Mouse (Mus musculus): ENCODE results near the gene Oas2.
"Not testable (repeated sequence)": the region's sequence is repeated elsewhere in the genome, so short reads cannot be mapped to it uniquely, and the experiment has no call there.

Gene Oas2

DNA sequence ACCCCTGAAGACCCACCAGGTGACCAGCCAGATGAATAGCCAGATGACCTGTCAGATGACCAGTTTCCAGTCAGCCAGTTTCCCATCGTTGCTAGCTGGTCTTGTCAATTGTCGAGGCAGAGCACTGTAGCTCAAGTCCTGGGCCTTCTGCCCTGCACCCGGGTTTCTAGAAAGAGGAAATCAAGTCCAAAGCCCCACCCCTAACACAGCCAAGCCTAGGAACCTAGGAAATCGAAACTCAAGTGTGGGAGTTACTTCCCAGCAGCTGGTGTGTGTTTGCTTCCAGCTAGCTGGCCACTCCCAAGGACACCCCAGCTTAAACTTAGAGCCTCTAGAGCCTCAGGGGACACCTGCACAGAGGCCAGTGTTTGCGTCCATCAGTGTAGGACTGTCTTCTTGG lies at the start of gene Oas2:
Oas2 (minus strand) TSS at position 166 of the 400 bp plus-strand sequence.
- no peak for ATAC-seq (ENCODE audit: insufficient number of reproducible peaks, low FRiP score, low TSS enrichment)

DNA sequence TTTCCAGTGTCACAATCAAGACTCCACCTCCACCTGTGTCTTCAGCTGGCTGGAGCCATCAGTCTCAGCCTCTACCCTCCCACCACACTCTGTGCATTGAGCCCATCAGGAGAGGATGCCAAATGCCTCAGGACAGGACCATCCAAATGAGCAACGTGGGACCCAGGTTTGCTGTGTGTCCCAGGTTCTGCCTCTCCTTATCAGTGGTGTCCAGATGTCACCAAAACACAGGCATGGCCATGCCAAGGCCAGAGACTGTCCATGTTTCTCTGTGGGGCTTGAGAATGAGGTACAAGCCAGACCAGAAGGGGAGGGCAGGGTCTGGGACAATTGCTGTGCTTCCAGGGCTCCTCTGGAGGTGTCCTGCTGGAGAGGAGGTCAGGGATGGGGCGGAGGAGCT lies 49.3 kb upstream of the Oas2 start:
- ATAC-seq (ENCODE audit: insufficient number of reproducible peaks, low FRiP score, low TSS enrichment): not testable (repeated sequence)

DNA sequence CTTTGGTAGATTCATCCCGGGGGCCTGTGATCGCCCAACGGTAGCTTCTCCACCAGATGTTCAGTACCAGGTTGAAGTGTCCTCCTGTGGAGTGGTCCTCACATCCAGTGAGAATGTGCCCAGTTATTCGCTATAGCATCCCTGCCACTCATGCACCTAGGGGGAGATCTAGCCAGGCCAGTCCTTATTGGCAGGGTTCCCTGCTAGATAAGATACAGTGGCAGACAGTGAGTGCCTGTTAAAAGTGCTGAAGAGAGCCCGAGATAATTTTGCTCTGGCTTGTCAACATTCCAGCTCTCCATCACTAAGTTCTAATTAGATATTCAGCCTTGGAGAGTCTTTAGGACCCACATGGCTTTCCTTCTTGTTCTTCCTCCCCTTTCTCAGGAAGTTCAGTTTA lies 48.5 kb upstream of the Oas2 start:
- ATAC-seq (ENCODE audit: insufficient number of reproducible peaks, low FRiP score, low TSS enrichment): not testable (repeated sequence)

DNA sequence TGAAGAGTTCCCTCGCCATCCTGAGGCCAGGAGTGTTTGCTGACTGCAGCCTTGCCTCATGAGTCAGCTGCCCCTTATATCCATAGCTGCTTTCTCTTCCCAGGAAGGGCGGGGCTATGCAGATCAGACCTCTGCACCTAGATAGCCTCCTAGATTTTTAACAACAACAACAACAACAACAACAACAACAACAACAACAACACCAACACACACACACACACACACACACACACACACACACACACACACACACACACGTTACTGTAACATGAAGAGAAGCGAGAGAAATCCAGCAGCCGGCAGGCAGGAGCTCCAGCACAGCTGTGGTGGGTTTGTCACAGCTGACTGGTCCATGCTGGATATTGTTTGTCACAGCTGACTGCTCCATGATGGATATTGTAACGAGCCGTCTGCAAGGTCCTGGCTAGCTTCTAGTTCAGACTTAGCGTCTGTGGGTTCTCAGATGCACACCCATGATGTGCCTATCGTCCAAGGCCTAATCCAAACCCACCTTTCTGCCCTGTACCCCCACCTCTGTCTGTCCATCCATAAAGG lies 45.9 kb upstream of the Oas2 start, which contains the start of gene Oas1e:
Oas1e (minus strand) TSS at position 51 of the 555 bp plus-strand sequence.
- not testable (repeated sequence) for ATAC-seq (ENCODE audit: insufficient number of reproducible peaks, low FRiP score, low TSS enrichment)

DNA sequence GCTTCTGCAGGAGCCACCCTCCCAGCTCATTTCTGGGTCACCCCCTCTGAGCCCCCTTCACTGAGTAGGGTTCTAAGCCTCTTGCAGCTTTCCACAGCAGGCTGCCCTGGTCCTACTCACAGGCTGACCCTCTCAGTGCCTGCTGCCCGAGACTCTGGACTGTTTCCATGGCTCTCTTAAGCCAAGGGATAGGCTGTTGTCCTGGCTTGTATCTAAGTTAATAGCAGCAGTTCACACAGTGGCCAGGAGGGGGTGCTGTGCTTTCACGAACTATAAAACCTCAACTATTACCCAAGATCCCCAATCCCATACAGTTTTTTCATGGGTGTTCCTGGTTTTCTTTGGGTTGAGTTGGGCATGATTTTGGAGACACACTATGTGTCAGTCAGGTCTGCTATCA lies 43.4 kb upstream of the Oas2 start:
- no peak for ATAC-seq (ENCODE audit: insufficient number of reproducible peaks, low FRiP score, low TSS enrichment)

DNA sequence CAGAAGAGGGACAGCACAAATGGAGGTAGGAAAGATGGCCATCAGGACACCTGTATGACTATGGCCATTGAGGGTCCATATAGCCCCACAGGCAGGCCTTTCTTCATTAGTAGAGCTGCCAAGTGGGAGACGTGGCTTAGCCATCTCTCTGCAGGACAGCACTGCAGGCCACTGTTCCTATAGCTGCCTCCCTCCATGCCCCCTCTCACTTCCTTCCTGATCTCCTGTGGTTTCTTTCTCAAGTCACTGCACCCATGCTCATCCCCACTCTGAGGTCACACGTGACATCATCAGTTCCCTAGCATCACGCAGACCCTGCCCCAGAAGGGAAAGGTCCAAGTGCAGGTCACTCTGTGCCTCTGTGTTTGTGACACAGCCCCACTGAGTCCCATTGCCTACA lies 37.4 kb upstream of the Oas2 start:
- no peak for ATAC-seq (ENCODE audit: insufficient number of reproducible peaks, low FRiP score, low TSS enrichment)

DNA sequence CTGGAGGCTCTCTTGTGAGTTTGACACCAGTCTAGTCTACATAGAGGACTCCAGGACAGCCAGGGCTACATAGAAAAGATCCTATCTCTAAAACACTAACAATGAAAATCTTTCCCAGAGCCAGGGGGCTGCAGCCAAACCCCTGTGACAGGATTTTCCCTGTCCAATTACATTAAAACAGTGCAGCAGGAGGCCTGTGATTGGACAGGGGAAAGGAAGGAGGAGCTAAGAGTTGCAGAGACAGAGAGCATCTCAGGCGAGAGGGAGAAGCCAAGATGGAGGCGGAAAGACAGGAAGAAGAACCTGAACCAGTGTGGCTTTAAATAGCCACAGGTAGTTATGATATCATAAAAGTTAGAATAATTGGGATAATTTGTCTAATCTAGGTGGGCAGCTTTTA lies 32.8 kb upstream of the Oas2 start:
- no peak for ATAC-seq (ENCODE audit: insufficient number of reproducible peaks, low FRiP score, low TSS enrichment)

DNA sequence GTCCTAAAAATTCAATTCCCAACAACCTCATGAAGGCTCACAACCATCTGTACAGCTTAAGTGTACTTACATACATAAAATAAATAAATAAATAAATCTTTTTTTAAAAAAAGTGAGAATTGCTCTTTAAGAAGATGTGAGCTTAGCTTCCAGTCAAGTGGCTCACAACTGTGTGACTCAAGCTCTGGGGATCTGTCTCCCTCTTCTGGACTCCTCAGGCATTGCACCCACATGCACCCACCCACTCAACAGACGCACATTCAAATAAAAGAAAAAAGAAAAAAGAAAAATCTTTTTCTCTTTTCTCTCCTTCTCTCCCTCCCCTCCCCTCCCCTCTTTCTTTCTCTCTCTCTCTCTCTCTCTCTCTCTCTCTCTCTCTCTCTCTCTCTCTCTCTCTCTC lies 32.0 kb upstream of the Oas2 start:
- ATAC-seq (ENCODE audit: insufficient number of reproducible peaks, low FRiP score, low TSS enrichment): no peak

DNA sequence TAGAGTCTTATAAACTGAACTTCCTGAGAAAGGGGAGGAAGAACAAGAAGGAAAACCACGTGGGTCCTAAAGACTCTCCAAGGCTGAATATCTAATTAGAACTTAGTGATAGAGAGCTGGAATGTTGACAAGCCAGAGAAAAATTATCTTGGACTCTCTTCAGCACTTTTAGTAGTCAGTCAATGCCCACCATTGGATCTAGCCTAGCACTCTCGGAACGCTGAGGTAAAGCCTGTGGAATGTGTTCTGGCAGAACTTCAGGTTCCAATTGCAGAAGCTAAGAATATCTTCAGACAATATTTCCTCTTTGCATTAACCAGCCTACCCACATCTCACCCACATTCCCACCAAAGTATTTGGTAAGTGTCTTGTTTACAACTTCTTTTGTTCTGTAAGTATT lies 30.3 kb upstream of the Oas2 start:
- no peak for ATAC-seq (ENCODE audit: insufficient number of reproducible peaks, low FRiP score, low TSS enrichment)

DNA sequence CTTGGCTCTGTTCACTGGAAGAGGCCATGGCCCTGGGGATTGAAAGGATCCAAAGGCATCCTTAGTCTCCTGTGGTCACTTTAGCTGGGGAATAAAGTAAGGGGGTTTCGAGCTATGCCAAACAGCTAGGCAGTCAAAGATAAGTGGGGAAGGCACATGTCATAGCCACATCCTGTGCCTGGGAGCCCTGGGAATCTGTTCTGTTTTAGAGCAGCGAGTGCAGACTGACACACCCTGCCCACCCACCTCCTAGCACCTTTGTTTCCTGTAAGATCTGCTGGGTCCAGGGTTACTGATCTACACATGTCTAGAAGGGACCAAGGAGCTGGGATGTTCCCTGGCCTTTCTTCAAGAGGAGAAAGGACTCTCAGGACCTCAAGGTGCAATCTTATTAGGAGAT lies 29.3 kb upstream of the Oas2 start:
- no peak for ATAC-seq (ENCODE audit: insufficient number of reproducible peaks, low FRiP score, low TSS enrichment)

DNA sequence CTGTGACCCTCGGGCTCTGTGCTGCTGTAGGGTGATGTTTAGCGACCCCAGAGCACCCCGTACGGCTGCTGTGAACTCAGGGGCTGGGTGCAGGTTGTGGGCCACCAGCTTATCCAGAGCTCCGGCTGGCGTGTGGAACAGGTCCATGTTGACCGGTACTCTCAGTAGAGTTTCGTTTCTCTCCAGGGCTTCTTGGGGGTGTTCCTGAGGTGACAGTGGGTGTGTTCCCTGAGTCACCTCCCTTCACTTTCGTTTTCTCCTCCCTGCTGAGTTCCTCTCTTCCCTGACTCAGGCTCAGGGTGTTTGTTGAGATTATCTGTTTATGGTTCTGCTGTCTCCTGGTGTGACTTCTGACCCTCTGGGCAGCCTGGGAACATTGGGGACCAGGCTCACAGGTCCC lies 27.8 kb upstream of the Oas2 start, which contains the start of gene Oas3:
Oas3 (minus strand) TSS at position 184 of the 400 bp plus-strand sequence.
- ATAC-seq (ENCODE audit: insufficient number of reproducible peaks, low FRiP score, low TSS enrichment): no peak

DNA sequence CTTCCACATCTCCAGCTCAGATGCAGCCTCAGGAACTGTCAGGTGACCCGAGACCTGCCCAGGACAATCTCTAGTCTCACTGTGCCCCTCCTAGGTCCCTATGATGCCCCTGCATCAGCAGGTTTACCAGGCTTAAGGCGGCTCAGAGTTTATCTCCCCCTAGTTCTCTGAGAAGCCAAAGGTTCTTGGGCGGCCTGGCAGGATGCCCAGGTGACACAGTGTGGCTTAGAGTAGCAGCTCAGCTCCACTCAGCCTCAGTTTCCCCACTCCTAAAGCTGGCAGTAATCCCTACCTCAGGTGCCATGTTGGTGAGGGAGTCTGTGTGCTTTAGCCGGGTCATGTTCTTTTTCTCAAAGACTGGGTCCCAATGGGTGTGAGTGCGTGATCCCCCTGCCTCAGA lies 27.1 kb upstream of the Oas2 start:
- no peak for ATAC-seq (ENCODE audit: insufficient number of reproducible peaks, low FRiP score, low TSS enrichment)

DNA sequence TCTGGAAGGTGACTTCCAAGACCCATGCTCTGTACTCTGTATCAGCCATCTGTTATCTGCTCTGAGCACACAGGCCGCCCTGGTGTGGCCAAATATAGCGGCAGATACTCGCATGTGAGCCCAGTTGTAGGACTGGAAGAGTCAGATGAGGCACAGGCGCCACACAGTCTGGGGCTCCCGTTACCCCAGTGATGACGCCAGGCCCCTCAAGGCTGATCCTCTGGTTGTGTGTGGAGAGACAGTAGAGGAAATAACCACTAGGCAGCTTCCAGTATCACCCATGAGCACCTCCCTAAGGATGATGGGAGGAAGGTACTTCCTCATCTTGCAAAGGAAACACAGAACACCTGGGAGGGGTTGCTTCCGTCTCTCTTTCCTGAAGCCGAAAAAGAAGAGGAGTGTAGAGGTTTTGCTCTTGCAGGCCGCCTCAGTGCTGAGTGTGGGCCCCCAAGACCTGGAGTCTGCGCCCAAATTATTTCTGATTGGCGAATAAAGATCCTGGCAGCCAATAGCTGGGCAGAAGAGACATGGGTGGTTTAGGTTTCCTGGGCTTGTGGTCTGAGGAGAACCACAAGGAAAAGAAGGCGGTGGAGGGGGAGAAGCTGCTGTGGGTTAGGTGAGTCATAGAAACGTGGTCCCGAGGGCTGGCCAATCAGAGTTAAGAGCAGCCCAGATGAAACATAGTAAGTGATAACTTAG lies 25.8 kb upstream of the Oas2 start:
- no peak for ATAC-seq (ENCODE audit: insufficient number of reproducible peaks, low FRiP score, low TSS enrichment)

DNA sequence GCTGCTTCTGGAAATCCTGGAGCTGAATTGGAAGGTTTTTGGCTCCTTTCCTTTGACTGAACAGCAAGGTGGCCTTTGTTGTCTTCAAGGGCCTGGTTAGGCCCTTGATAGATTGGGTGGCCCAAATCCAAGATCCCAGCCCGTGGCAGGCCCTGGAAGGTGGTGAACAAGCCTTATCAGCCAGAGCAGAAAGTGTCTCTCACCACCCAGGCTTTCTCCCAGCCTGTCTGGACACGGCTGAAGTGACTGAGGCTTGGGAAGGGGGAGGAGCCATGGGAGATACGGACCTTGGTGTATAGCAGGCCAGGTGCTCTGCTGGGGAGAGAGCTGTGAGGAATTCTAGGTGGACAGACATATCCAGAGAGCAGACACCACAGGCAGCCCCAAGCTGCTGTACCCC lies 19.7 kb upstream of the Oas2 start:
- ATAC-seq (ENCODE audit: insufficient number of reproducible peaks, low FRiP score, low TSS enrichment): no peak

DNA sequence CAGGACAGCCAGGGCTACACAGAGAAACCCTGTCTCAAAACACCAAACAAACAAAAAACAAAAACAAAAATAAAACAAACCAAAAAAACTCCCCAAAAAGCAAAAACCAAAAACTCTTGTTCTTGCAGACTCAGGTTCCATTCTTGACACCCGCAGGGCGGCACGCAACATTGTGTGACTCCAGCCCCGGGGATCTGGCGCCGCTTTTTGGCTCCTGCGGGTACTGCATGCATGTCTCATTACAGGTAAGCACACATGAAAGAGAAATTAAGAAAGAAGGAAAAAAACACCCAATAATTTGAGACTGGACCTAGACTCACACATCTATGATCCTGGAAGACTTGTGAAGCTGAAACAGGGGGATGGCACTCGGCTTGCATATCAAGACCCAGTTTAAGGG lies 15.4 kb upstream of the Oas2 start:
- no peak for ATAC-seq (ENCODE audit: insufficient number of reproducible peaks, low FRiP score, low TSS enrichment)

DNA sequence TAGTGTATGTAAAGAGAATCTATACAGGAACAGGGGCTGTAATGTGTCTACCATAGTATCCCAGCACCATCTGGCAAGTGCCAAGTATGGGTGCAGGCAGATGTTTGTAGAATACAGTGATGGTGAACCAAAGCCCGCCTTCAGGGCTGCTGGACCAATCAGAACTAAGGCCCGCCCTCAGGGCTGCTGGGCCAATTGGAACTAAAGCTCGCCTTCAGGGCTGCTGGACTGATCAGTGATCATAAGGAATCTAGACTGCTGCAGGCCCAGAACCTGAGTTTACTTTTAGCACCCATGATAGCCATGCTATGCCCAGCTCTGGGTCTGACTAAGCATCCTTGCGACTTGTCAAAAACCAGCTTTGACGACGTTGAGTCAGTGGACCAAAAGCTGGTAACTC lies 12.2 kb upstream of the Oas2 start:
- ATAC-seq (ENCODE audit: insufficient number of reproducible peaks, low FRiP score, low TSS enrichment): no peak

DNA sequence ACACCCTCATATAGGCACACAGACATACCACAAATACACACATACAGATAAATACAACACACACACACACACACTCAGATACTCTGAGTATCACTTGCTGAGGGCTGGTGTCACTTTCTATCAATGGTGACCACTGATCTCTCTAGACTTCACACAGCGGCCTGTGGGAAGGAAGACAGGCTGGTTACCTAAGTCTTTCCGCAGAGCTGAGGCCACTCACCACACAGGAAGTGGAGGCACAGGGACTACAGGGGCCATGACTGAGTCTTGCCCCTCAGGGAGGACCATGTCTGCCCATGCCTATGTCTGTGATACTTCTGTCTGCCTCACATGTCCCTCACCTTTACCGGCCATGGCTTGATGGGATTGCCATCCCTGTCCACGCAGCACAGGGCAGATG lies 4.6 kb upstream of the Oas2 start:
- ATAC-seq (ENCODE audit: insufficient number of reproducible peaks, low FRiP score, low TSS enrichment): no peak

DNA sequence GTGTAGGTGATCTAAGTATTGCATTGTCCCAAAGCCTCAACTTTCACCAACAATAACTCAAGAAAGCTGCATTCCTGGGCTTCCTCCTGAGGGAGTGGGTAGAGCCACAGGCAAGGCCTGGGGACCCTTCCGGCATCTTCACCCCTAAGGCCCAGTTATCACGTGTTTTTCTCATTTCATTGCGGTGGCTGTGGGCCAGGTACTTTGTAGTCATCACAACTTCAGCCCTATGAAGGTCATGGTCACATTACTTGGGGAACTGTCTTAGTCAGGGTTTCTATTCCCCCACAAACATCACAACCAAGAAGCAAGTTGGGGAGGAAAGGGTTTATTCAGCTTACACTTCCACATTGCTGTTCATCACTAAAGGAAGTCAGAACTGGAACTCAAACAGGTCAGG lies 3.1 kb upstream of the Oas2 start:
- ATAC-seq (ENCODE audit: insufficient number of reproducible peaks, low FRiP score, low TSS enrichment): no peak

DNA sequence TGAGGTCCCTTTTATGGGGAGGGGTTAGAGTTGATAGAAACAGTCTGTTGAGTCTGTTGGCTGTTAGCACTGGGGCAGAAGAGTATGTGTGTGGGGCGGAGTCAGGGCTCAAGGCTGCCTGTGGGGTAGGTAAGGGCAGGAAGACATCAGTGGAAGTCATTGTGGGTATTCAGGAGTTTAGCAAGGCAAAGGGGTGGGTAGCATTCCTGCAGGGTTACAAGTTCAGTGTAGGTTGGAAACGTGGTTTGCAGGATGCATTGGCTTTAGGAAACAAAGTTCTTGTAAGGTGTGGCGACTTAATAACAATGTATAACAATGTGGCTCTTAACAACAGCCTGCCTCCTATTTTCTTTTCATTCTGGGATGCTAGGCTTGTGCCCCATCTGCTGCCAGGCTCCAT lies 1.6 kb upstream of the Oas2 start:
- no peak for ATAC-seq (ENCODE audit: insufficient number of reproducible peaks, low FRiP score, low TSS enrichment)

DNA sequence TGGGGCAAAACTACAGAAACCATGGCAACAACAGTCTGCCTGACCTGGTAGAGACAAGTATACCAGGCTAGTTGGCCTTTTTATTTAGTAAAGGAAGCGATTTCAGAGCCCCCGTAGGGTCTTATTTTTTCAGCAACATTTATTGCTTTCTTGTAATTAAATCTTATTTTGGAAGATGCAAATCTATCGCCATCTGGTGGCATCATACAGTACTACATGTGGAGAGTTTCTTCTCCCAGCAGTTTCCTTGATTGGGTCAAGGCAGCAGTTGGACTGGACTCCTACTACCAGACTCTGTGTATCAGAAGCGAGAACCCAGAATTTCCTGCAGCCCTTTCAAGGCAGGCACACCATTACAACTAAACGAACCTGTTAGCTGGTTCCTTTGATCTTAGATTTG lies 3.2 kb downstream of the Oas2 start:
- ATAC-seq (ENCODE audit: insufficient number of reproducible peaks, low FRiP score, low TSS enrichment): no peak

DNA sequence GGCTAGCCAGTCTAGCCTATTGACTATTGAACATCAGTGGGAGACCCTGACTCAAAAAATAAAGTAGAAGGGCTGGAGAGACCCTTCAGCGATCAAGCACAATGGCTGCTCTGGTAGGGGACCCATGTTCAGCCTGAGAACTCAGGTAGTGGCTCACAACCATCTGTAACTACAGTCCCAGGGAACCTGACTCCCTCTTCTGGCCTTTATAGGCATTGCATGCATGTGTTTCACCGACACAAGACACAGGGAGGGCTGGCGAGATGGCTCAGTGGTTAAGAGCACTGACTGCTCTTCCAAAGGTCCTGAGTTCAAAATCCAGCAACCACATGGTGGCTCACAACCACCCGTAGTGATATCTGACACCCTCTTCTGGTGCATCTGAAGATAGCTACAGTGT lies 7.5 kb downstream of the Oas2 start:
- no peak for ATAC-seq (ENCODE audit: insufficient number of reproducible peaks, low FRiP score, low TSS enrichment)

DNA sequence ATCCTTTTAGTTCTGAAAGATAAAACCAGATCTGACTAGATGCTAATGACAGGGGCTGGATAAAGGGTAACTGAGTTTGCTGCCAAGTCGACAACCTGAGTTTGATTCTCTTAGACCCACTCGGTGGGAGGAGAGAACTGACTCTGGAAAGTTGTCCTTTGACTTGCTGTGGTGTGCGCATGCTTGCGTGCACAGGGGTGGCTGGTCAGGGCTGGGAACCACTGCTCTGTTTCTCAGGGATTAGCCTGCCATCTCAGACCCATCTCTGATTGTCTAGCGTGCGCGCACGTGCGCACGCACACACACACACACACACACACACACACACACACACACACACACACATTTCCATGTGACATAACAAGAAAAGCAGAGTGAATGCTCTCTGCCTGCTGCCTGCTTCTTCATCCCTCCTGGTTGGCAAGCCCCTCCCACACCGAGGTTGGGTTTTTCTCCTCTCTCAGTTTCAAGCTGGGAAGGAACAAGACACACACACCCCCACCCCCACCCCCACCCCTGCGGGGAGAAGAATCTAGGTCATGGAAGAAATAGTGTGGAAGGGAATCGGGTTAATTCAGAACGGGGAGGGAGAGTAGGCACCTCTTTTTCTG lies 15.2 kb downstream of the Oas2 start:
- ATAC-seq (ENCODE audit: insufficient number of reproducible peaks, low FRiP score, low TSS enrichment): no peak

Data from cerebellum, adult (tissue).